ENCODE assay signal across 19 mouse cellular contexts in genomic region chr12:104545993-104546769, GRCm38 (mm10).
DNase-seq lines count a peak whose midpoint lies in the region; ATAC-seq and TF ChIP-seq lines count a peak whose summit lies in the region.
"Had no signal": no experiment of that assay in that cellular context is flagged by ENCODE, and none has a peak within 500 bp of the region (broad histone marks: within the 10 kb centered on the region; RNA-seq: fewer than 3 reads in every experiment).

No protein-coding gene starts in this region.

- H3K9ac ChIP-seq in forebrain, embryonic 11.5 days (ENCODE audit: low read length) = no peak overlapping the region
- no peak overlapping the region for H3K9ac ChIP-seq in limb, embryonic 14.5 days (ENCODE audit: low read depth, low read length, severe bottlenecking)
- H3K9ac ChIP-seq: heart, embryonic 15.5 days; hindbrain, embryonic 15.5 days; liver, embryonic 15.5 days; neural tube, embryonic 13.5 days had no signal

- no peak for DNase-seq in forebrain, embryonic 10.5 days (ENCODE audit: extremely low spot score, low spot score)
- DNase-seq in forebrain, embryonic 11.5 days (ENCODE audit: low spot score) = no peak
- no peak for DNase-seq in left cerebral cortex, adult 2 months (ENCODE audit: extremely low spot score in 1 of 2, low spot score in 2 of 2)
- no peak for DNase-seq in left cerebral cortex, postnatal 10 days (ENCODE audit: extremely low spot score in 1 of 2, low spot score in 2 of 2)
- DNase-seq in ZHBTc4 (ENCODE audit: low read depth, low spot score) = peak; percentile 77
- peak; percentile 54 for DNase-seq in limb, embryonic 14.5 days (ENCODE audit: low spot score)
- DNase-seq in adrenal gland, postnatal 14 days = no peak
- no peak for DNase-seq in left cerebral cortex, adult 9 months (ENCODE audit: low spot score in 2 of 2)
- DNase-seq: adrenal gland, postnatal 10 days; gastrocnemius, postnatal 25 days; layer of hippocampus, postnatal 36 days had no signal

- no peak overlapping the region for H3K4me3 ChIP-seq in forebrain, embryonic 10.5 days
- H3K4me3 ChIP-seq in forebrain, embryonic 11.5 days (ENCODE audit: low read depth, low read length) = no peak overlapping the region
- no peak overlapping the region for H3K4me3 ChIP-seq in left cerebral cortex, adult 2 months
- H3K4me3 ChIP-seq in limb, embryonic 14.5 days (replicated peaks; ENCODE audit: low read length) = no peak overlapping the region
- H3K4me3 ChIP-seq: heart, embryonic 15.5 days; hindbrain, embryonic 15.5 days; liver, embryonic 15.5 days; neural tube, embryonic 13.5 days had no signal

- TF ChIP-seq CTCF in left cerebral cortex, adult 2 months (IDR thresholded peaks at IDR 0.05) = peak; percentile 29

- intact Hi-C loops in left cerebral cortex, adult 2 months (cut with DNase I) = loop anchor here (5.0 kb wide), 1 partner anchor 104 kb away; no protein-coding TSS in a partner anchor
- intact Hi-C loops in left cerebral cortex, postnatal 10 days (cut with DNase I) = no loop called here

- ATAC-seq in forebrain, embryonic 11.5 days (replicated peaks; ENCODE audit: low FRiP score) = no peak
- no peak for ATAC-seq in limb, embryonic 14.5 days (ENCODE audit: low FRiP score, low read depth)
- ATAC-seq: forebrain, embryonic 14.5 days; midbrain, embryonic 16.5 days; Patski had no signal

- TF ChIP-seq POLR2A in limb, embryonic 14.5 days (IDR thresholded peaks at IDR 0.05; ENCODE audit: borderline replicate concordance, extremely low read depth, insufficient read depth, insufficient read length) = no peak

- H3K4me1 ChIP-seq in forebrain, embryonic 10.5 days = peaks cover 12% of the 10 kb centered on the region
- H3K4me1 ChIP-seq in forebrain, embryonic 11.5 days (replicated peaks; ENCODE audit: control insufficient read depth, insufficient read depth, low read length) = no peaks in the 10 kb centered on the region
- no peaks in the 10 kb centered on the region for H3K4me1 ChIP-seq in limb, embryonic 14.5 days (ENCODE audit: control insufficient read depth, insufficient read depth, low read length)
- H3K4me1 ChIP-seq: heart, embryonic 15.5 days; hindbrain, embryonic 15.5 days; liver, embryonic 15.5 days; neural tube, embryonic 13.5 days had no signal

- no peaks in the 10 kb centered on the region for H3K36me3 ChIP-seq in forebrain, embryonic 10.5 days (replicated peaks)
- no peaks in the 10 kb centered on the region for H3K36me3 ChIP-seq in forebrain, embryonic 11.5 days (ENCODE audit: control insufficient read depth, insufficient read depth, low read length)
- H3K36me3 ChIP-seq in limb, embryonic 14.5 days (ENCODE audit: control insufficient read depth, insufficient read depth, low read length) = no peaks in the 10 kb centered on the region
- H3K36me3 ChIP-seq: heart, embryonic 15.5 days; hindbrain, embryonic 15.5 days; liver, embryonic 15.5 days; neural tube, embryonic 13.5 days had no signal

- peaks cover 14% of the 10 kb centered on the region; the same call in 1 of the 2 replicates for H3K27me3 ChIP-seq in forebrain, embryonic 10.5 days (ENCODE audit: poor library complexity, severe bottlenecking)
- no peaks in the 10 kb centered on the region for H3K27me3 ChIP-seq in forebrain, embryonic 11.5 days (ENCODE audit: control insufficient read depth, insufficient read depth, low read length)
- H3K27me3 ChIP-seq in limb, embryonic 14.5 days (ENCODE audit: control insufficient read depth, insufficient read depth, low read length) = no peaks in the 10 kb centered on the region
- H3K27me3 ChIP-seq: heart, embryonic 15.5 days; hindbrain, embryonic 15.5 days; liver, embryonic 15.5 days; neural tube, embryonic 13.5 days; Patski had no signal

- 0 out of 2 replicates have a peak overlapping the region, but pooled peaks have one; percentile 37 for H3K27ac ChIP-seq in forebrain, embryonic 10.5 days
- H3K27ac ChIP-seq in forebrain, embryonic 11.5 days (ENCODE audit: low read depth, low read length) = no peak overlapping the region
- no peak overlapping the region for H3K27ac ChIP-seq in left cerebral cortex, adult 2 months
- no peak overlapping the region for H3K27ac ChIP-seq in limb, embryonic 14.5 days (replicated peaks; ENCODE audit: low read depth, low read length)
- H3K27ac ChIP-seq: heart, embryonic 15.5 days; hindbrain, embryonic 15.5 days; liver, embryonic 15.5 days; macrophage; neural tube, embryonic 13.5 days had no signal

- no peaks in the 10 kb centered on the region for H3K9me3 ChIP-seq in forebrain, embryonic 10.5 days
- no peaks in the 10 kb centered on the region for H3K9me3 ChIP-seq in forebrain, embryonic 11.5 days (ENCODE audit: control insufficient read depth, low read length)
- H3K9me3 ChIP-seq in limb, embryonic 14.5 days (ENCODE audit: control insufficient read depth, low read length) = no peaks in the 10 kb centered on the region
- H3K9me3 ChIP-seq: heart, embryonic 15.5 days; hindbrain, embryonic 15.5 days; liver, embryonic 15.5 days; neural tube, embryonic 13.5 days had no signal

- H3K4me2 ChIP-seq in forebrain, embryonic 11.5 days (ENCODE audit: low read depth, low read length, severe bottlenecking) = no peak overlapping the region
- H3K4me2 ChIP-seq in limb, embryonic 14.5 days (replicated peaks; ENCODE audit: low read depth, low read length, severe bottlenecking) = no peak overlapping the region
- H3K4me2 ChIP-seq: heart, embryonic 15.5 days; hindbrain, embryonic 15.5 days; liver, embryonic 15.5 days; neural tube, embryonic 13.5 days had no signal

- 83% methylated on average over 20 of the region's 20 CpGs for WGBS in forebrain, embryonic 10.5 days
- 87% methylated on average over 20 of the region's 20 CpGs for WGBS in forebrain, embryonic 11.5 days
- WGBS in limb, embryonic 14.5 days = 66% methylated on average over 20 of the region's 20 CpGs

Comparison
In these comparisons a context has a peak if more than half of its experiments do, and no peak if none do; other contexts are left out.
1. DNase-seq: peak in ZHBTc4 (single experiment) and limb, embryonic 14.5 days (single experiment); none in forebrain, embryonic 10.5 days (single experiment), forebrain, embryonic 11.5 days (single experiment), left cerebral cortex, adult 2 months (0 of 2), left cerebral cortex, postnatal 10 days (0 of 2), adrenal gland, postnatal 14 days (single experiment) and left cerebral cortex, adult 9 months (0 of 2).